Mouse (Mus musculus) activated CD4-positive, CD25-positive, alpha-beta regulatory T cell, adult 4 months (primary cell): Measurements from ENCODE around the gene Dnmt3a. TPM values are rescaled to one million over a fixed set of nuclear protein-coding genes. Genes with fewer than 3 reads are reported as not detected.

Experiments
- ATAC-seq: one replicate; pipeline ENCODE4 v1.8.0; 2017
- polyA plus RNA-seq, 2 experiments: library from polyadenylated mRNA; unstranded; fragments of 100-300 nt; shearing (Covaris generic); gene quantifications; one replicate each; pipeline ENCODE4 v1.2.1; 2017

Dnmt3a gene
- polyA plus RNA-seq, result 10 to 100 TPM; 17.9 to 22.9 TPM

DNA sequence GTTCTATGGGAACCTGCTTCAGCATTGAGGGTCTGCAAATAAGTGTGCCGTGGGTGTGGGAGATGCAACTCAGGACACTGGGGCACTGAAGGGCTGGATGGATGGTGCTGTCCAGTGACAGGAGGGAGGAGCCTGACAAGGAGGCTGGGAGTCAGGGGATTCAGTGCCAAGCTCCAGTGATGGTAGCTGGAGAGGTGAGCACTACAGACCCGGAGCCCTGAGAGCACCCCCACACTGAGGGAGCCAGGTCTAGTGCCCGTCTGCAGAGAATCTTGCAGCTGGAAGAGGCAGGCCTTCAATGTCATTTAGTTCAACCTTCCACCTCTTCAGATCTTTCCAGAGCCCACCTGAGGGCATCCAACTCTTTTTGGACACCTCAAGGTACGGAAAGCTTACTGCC lies at the start of gene Dnmt3a:
Dnmt3a (plus strand) TSS at position 156 of the 400 bp plus-strand sequence.
- no peak for ATAC-seq

DNA sequence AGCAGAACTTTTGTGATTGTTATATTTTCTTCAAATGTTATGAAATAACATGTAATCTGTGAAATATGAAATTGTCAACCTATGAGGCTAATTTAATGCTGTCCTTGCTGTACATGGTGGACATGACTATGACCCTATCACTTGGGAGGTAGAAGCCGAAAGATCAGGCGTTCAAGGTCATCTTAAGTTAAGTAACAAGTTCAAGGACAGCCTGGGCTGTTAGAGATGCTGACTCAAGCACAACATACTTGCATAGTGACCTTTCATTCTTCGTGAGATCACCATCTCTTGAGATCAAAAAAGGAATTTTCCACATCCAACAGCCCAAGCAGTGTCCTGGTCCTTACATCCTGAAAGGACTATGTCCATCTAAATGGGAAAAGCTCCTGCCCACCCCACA lies 49.6 kb upstream of the Dnmt3a start:
- no peak for ATAC-seq

- ATAC-seq, result no peak
Measured at GRCm38 (mm10) chr12:3758127-3758526, 47.7 kb upstream of the Dnmt3a start.

- ATAC-seq, result peak; percentile 41
Measured at GRCm38 (mm10) chr12:3759419-3759818, 46.4 kb upstream of the Dnmt3a start.

- no peak for ATAC-seq
Measured at GRCm38 (mm10) chr12:3760876-3761590, 44.8 kb upstream of the Dnmt3a start.

- ATAC-seq, result no peak
Measured at GRCm38 (mm10) chr12:3761591-3762295, 44.1 kb upstream of the Dnmt3a start.

- ATAC-seq, result no peak
Measured at GRCm38 (mm10) chr12:3764191-3764804, 41.5 kb upstream of the Dnmt3a start.

DNA sequence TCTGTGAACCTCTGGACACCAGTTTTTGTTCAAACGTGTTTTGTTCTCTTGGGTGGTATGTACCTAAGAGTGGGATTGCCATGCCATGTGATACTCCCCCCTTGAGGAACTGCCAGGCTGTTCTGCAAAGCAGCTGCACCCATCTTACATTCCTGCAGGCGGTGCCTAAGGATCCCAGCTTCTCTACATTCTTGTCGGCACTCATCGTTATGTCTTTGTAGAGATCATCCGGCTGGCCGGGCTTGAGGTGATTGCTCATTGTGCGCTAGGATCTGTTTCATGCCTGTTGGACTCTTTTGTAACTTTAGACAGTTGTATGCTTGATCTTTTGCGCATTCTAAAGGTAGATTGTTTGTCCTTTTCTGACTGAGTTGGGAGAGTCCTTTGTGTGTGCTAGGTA lies 38.4 kb upstream of the Dnmt3a start:
- ATAC-seq, result no peak

DNA sequence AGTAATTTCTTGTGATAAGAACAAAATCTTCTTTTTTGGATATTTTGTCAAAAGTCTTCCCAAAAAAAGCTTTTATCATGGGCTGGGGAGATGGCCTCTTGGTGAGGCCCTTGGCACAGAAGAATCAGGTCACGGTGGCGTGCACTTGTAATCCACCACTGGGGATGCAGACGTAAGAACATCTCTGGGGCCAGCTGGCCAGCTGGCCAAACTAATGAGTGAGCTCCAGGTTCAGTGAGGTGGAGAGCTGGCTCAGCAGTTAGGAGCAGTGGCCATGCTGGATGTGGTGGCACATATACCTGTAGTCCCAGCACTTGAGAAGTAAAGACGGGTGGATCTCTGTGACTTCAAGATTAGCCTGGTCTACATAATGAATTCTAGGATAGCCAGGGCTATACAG lies 37.4 kb upstream of the Dnmt3a start:
- ATAC-seq, result no peak

- no peak for ATAC-seq
Measured at GRCm38 (mm10) chr12:3770546-3770945, 35.3 kb upstream of the Dnmt3a start.

- no peak for ATAC-seq
Measured at GRCm38 (mm10) chr12:3771080-3771479, 34.7 kb upstream of the Dnmt3a start.

DNA sequence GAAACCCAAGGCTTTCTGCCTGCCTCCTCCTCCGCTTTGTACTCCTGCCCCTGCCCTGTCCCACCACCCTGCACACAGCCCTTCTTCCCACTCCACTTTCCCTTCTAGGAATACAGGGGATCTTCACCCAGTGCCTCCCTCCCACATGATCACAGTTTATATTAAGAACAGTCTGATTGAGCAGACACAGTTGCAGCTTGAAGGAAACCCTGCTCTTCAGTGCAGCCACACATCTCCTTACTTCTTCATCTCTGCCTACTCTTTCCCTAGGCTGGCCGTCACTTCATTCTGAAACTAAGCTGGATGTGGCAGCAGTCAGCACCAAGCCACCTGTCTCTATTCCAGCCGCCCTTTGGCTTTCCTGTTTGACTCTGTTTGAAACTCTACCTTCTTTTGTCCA lies 32.2 kb upstream of the Dnmt3a start:
- no peak for ATAC-seq

- no peak for ATAC-seq
Measured at GRCm38 (mm10) chr12:3776015-3776414, 29.8 kb upstream of the Dnmt3a start.

DNA sequence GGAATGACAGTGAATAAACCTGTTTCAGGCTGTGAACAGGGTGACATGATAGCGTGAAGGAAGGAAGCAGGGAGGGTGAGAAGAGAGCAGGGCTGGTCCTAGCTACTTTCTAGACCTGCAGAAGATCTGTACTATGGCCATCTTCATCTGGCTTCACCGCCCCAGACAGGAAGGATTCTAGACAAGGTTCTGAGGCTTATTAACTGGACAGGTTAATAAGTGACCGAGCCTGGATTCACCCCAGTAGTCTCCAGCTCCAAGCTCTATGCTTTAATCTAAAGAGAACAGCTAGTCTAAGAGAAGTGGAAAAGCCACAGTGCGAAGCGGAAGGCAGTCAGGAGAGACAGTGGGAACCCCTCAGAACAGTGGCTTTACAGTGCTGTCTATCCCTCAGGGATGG lies 28.1 kb upstream of the Dnmt3a start:
- ATAC-seq, result no peak

DNA sequence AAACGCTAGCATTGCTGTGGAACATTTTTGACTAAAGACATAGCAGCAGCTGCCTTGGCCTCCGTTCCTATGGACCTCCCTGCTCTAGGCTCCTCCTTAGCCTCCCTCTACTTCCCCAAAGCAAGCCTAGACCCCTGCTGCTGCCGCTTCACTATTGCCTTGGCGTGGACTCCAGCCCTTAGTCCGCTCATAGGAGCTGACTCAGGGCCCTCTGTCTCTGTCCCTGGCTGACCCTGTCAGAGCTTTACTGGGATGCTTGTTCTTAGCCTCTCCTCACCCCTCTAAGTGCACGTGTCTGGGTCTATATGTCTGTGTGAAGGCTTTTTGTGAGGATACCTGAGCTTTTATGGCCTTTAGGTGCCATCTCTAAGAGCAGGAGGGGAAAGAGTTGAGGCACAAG lies 27.5 kb upstream of the Dnmt3a start:
- no peak for ATAC-seq

GRCm38 (mm10) chr12:3779639-3780038 lies 26.2 kb upstream of the Dnmt3a start:
- no peak for ATAC-seq

- peak; percentile 57 for ATAC-seq
Measured at GRCm38 (mm10) chr12:3780405-3780891, 25.4 kb upstream of the Dnmt3a start.

GRCm38 (mm10) chr12:3780931-3781471 lies 24.8 kb upstream of the Dnmt3a start:
- ATAC-seq, result no peak

DNA sequence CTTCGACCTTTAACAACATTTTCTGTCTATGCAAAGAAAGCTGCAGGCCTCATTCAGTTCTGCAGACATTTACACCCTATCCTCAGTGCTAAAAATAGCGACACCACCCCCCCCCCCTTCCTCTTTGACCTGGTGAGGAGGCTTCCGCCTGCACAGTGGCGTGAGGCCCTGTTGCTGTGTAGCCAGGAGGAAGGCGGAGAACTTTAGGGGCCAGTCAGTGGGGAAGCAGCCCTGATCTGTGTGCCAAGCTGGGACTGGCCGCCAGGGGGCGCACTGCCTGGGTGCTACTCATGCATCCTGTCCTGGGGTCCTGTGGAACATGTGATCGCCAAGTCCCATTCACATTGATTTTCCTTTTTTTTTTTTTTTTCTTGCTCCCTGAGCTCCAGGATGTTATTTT lies 24.3 kb upstream of the Dnmt3a start:
- ATAC-seq, result peak; percentile 93

GRCm38 (mm10) chr12:3783196-3783825 lies 22.5 kb upstream of the Dnmt3a start:
- no peak for ATAC-seq

- ATAC-seq, result no peak
Measured at GRCm38 (mm10) chr12:3784258-3784657, 21.5 kb upstream of the Dnmt3a start.

DNA sequence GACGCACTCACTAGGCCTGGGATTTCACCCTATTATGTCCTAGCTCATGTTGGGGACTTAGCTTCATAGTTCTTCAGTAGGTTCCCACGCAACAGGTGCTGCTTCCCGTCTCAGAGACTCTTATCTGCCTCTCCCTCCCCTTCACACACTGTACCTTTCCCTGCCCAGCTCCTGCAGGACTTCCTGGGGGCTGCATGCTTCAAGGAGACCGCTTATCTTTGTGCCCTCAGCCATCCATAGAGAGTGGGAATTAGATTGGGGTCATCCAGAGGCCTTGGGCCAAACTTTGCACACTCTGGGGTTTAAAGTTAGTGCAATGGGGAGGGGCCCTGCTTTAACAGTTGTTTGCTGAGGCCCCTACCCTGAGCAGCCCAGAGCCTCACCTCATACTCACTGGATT lies 21.1 kb upstream of the Dnmt3a start:
- ATAC-seq, result no peak

DNA sequence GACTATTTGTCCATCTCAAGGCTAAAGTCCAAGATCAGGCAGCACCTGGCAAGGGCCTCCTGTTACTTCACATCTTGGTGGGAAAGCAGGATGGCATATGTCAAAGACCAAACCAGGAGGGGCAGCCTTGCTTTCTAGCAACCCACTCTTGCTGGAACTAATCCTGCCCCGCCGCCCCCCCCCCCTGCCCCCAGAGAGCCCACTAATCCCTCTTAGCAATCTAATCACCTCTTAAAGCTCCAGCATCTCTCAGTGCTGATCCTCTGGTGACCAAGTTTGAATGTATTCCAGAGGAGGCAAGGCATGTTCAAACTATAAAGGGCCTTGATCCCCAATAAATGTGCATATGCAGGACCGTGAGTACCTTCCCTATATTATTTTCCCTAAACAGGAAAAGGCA lies 18.8 kb upstream of the Dnmt3a start:
- no peak for ATAC-seq
